Mouse (Mus musculus) kidney, adult 2 months (tissue): ENCODE data around the gene Samd4b. TPM values are rescaled to one million over a fixed set of nuclear protein-coding genes. Genes with fewer than 3 reads are reported as not detected.
"Not testable (repeated sequence)": the region's sequence is repeated elsewhere in the genome, so short reads cannot be mapped to it uniquely, and the experiment has no call there.

Experiments
- DNase-seq: peaks from one replicate; pipeline ENCODE4 v3.0.0; 2021
- H3K27ac ChIP-seq: fragments of 200-500 bp; 2 replicates; pipeline ENCODE4 v1.5.1; 2012; ENCODE audit warnings: low read depth, low read length, control low read depth, inconsistent platforms; ENCODE audit not compliant: insufficient read depth
- H3K27me3 ChIP-seq: fragments of 200-500 bp; replicated peaks from 2 replicates; pipeline ENCODE4 v1.6.1; 2012; ENCODE audit warnings: mild to moderate bottlenecking, moderate library complexity, low read length, inconsistent platforms; ENCODE audit not compliant: control insufficient read depth, insufficient read depth
- H3K36me3 ChIP-seq: fragments of 200-500 bp; 2 replicates; pipeline ENCODE4 v1.6.1; 2012; ENCODE audit warnings: mild to moderate bottlenecking, moderate library complexity, low read length, inconsistent platforms; ENCODE audit not compliant: control insufficient read depth, insufficient read depth
- H3K4me1 ChIP-seq: fragments of 200-500 bp; 2 replicates; pipeline ENCODE4 v1.6.1; 2011; ENCODE audit warnings: low read length; ENCODE audit not compliant: control insufficient read depth, insufficient read depth
- H3K4me3 ChIP-seq: fragments of 200-500 bp; 2 replicates; pipeline ENCODE4 v1.5.1; 2011; ENCODE audit warnings: mild to moderate bottlenecking, low read depth, low read length, control low read depth; ENCODE audit not compliant: insufficient read depth
- CTCF ChIP-seq: fragments of 200-500 bp; conservative IDR thresholded peaks from 2 replicates; pipeline ENCODE4 v1.5.1; 2011; ENCODE audit warnings: low read depth, mild to moderate bottlenecking, control low read depth, low read length, moderate library complexity, mixed read lengths; ENCODE audit not compliant: insufficient read depth, insufficient read length
- POLR2A ChIP-seq: fragments of 200-500 bp; IDR thresholded peaks from one replicate; pipeline ENCODE4 v1.6.1; 2011; ENCODE audit warnings: low read depth, low read length, control low read depth
- WGBS: fragments of 180-500 bp; shearing (Covaris S2); methylation state at CpG from one replicate; pipeline ENCODE4 v1.1.7; 2018; 5-methylcytosine and 5-hydroxymethylcytosine counted together
- polyA plus RNA-seq: library from polyadenylated mRNA; depleted of rRNA; stranded (reverse); fragments of >200 nt; gene quantifications from 2 replicates; pipeline ENCODE4 v1.2.3, GENCODE M21; 2012

The Samd4b gene
- polyA plus RNA-seq, 1 experiment, result 67.0 TPM

DNA sequence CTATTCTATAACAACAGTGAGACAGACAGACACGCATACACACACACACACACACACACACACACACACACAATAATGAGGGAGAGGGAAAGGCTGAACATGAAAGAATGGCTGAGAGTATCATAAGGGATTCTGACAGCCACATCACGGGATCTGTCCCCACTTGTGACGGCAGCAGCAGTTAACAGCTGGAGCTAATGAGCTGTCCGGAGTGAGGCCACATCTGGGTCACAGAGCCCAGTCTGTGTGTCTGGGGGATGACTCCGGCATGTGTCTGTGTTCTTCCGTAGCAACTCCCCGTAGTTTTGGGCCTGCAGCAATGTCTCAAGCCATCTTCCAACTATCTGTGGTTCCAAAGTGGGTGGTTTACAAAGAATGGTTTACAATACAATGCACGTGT lies 65.9 kb downstream of the Samd4b start:
- TF ChIP-seq POLR2A, result no peak
- no peak for TF ChIP-seq CTCF
- no peak overlapping the region for H3K4me3 ChIP-seq
- no peaks in the 10 kb centered on the region for H3K36me3 ChIP-seq
- H3K27ac ChIP-seq, result peak overlapping the region; percentile 26; the same call in 1 of the 2 replicates
- no peak for DNase-seq
- H3K4me1 ChIP-seq, result no peaks in the 10 kb centered on the region; the same call in 1 of the 2 replicates
- no peaks in the 10 kb centered on the region for H3K27me3 ChIP-seq
- 71% methylated on average over 8 of the region's 8 CpGs for WGBS

DNA sequence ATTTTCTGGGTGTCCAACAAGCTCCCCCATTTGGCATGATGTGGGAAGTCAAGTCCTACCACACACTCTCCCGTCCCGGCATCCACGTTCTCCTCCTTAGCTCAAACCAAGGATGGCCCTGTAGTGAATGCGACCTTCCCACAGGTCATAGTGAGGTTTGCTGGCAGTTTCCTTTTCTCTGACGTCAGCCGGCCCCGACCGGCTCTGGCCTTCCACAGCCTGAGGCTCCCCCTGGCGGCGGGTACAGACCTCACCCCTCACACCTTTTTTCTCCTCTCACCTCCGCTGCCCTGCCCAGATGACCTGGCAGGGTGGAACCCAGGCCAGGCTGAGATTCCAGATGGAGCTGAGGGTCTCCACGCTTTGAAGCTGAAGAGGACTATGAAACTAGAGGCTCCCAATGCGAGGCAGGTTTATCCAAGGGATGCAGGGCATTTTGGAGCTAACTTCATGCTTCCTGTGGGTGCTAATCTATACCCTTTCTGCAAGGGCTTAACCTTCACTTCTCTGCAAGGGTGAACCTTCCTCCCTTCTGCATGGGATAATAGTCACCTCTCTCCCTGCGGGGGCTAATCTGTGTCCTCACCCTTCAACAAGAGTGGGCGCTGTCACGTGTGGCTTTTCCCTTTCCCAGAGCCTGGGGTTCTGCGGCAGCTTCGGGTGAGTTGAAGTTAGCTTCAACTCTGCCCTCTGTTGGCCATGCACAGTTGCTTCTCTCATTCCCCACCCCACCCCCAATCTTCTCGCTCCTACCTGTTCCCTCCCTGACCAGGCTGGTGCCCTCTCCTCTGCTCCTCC lies 69.8 kb downstream of the Samd4b start:
- WGBS, result 5% methylated on average over 19 of the region's 19 CpGs
- Histone ChIP-seq H3K4me1 (no peaks in the 10 kb centered on the region), H3K36me3 (no peaks in the 10 kb centered on the region), H3K4me3 (no peak overlapping the region), H3K27ac (peak overlapping the region; percentile 19; the same call in 1 of the 2 replicates), H3K27me3 (no peaks in the 10 kb centered on the region)
- TF ChIP-seq POLR2A (no peak), CTCF (peak; percentile 77)
- DNase-seq, result peak; percentile 86

- WGBS, result 82% methylated on average over 5 of the region's 6 CpGs
- H3K4me1 ChIP-seq, H3K4me3 ChIP-seq, H3K27ac ChIP-seq, H3K27me3 ChIP-seq, DNase-seq, H3K36me3 ChIP-seq: not testable (repeated sequence)
Measured at GRCm38 (mm10) chr7:28522536-28522935, 75.4 kb downstream of the Samd4b start, which contains the start of gene Ifnl3. Ifnl3 (plus strand) TSS chr7:28522836.

- TF ChIP-seq POLR2A (no peak), CTCF (no peak)
- 64% methylated on average over 8 of the region's 8 CpGs for WGBS
- no peak overlapping the region for H3K4me3 ChIP-seq
Measured at GRCm38 (mm10) chr7:28511441-28511840, 86.5 kb downstream of the Samd4b start.

GRCm38 (mm10) chr7:28510405-28510974 lies 87.5 kb downstream of the Samd4b start, which contains the start of gene Ifnl2:
Ifnl2 (minus strand) TSS chr7:28510455.
- H3K36me3 ChIP-seq, H3K27me3 ChIP-seq, H3K27ac ChIP-seq, H3K4me3 ChIP-seq, DNase-seq, H3K4me1 ChIP-seq: not testable (repeated sequence)
- WGBS, result 59% methylated on average over 8 of the region's 8 CpGs

More at GRCm38 (mm10) chr7:28511441-28511840, 86.5 kb downstream of the Samd4b start:
- Histone ChIP-seq H3K27me3 (no peaks in the 10 kb centered on the region), H3K36me3 (no peaks in the 10 kb centered on the region), H3K4me1 (no peaks in the 10 kb centered on the region), H3K27ac (no peak overlapping the region)
- DNase-seq, result no peak

- H3K27ac ChIP-seq, H3K36me3 ChIP-seq, H3K27me3 ChIP-seq, H3K4me1 ChIP-seq, H3K4me3 ChIP-seq, DNase-seq: not testable (repeated sequence)
- WGBS, result 71% methylated on average over 2 of the region's 2 CpGs
Measured at GRCm38 (mm10) chr7:28509121-28509520, 88.8 kb downstream of the Samd4b start.

DNA sequence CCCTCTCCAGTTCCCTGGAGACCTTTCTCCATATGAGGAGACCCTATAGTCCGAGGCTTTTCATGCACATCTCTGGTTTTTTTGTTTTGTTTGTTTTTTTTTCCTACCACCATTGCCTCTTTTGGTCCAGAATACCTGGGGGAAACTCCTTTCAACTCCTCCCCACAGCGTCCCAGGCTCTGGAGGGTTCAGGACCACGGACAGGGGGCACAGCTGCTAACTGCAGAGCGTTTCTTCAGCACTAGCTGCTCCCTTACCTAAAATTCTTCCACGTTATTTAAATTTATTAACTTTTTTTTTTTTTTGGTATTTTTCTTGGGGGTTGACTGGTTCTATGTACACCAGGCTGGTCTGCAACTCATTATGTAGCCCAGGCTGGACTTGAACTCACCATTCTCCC lies 92.4 kb downstream of the Samd4b start:
- TF ChIP-seq POLR2A, result no peak
- no peak for TF ChIP-seq CTCF
- 5% methylated on average over 5 of the region's 5 CpGs for WGBS
- H3K27me3 ChIP-seq, result no peaks in the 10 kb centered on the region
- no peak overlapping the region for H3K4me3 ChIP-seq
- H3K4me1 ChIP-seq, result no peaks in the 10 kb centered on the region
- DNase-seq, result no peak
- H3K27ac ChIP-seq, result no peak overlapping the region
- no peaks in the 10 kb centered on the region for H3K36me3 ChIP-seq
